11 mouse cellular contexts compared by ENCODE assay signal in genomic region chr2:125606220-125606845, GRCm38 (mm10). TPM values are rescaled to one million over a fixed set of nuclear protein-coding genes. Genes with fewer than 3 reads are reported as not detected.
DNase-seq lines count a peak whose midpoint lies in the region; ATAC-seq lines count a peak whose summit lies in the region.
"Had no signal": no experiment of that assay in that cellular context is flagged by ENCODE, and none has a peak within 500 bp of the region (broad histone marks: within the 10 kb centered on the region; RNA-seq: fewer than 3 reads in every experiment).

No protein-coding gene starts in this region.

- H3K27me3 ChIP-seq in forebrain, embryonic 14.5 days (replicated peaks; ENCODE audit: control insufficient read depth, insufficient read depth, low read length) = no peaks in the 10 kb centered on the region
- no peaks in the 10 kb centered on the region for H3K27me3 ChIP-seq in forebrain, embryonic 11.5 days (ENCODE audit: control insufficient read depth, insufficient read depth, low read length)
- H3K27me3 ChIP-seq: hindbrain, embryonic 15.5 days; midbrain, embryonic 12.5 days had no signal

- peaks cover 46% of the 10 kb centered on the region for H3K36me3 ChIP-seq in forebrain, embryonic 14.5 days (ENCODE audit: control insufficient read depth, insufficient read depth, low read length)
- peaks cover 2% of the 10 kb centered on the region; the same call in 1 of the 2 replicates for H3K36me3 ChIP-seq in forebrain, embryonic 11.5 days (ENCODE audit: control insufficient read depth, insufficient read depth, low read length)

- no peak overlapping the region for H3K4me3 ChIP-seq in forebrain, embryonic 14.5 days (ENCODE audit: low read depth, low read length)
- H3K4me3 ChIP-seq in forebrain, embryonic 11.5 days (ENCODE audit: low read depth, low read length) = no peak overlapping the region
- H3K4me3 ChIP-seq: hindbrain, embryonic 15.5 days; midbrain, embryonic 12.5 days had no signal

- no peak for ATAC-seq in forebrain, embryonic 14.5 days
- ATAC-seq in forebrain, embryonic 11.5 days (replicated peaks; ENCODE audit: low FRiP score) = no peak
- ATAC-seq in erythroblast, adult 5-6 weeks (replicated peaks; ENCODE audit: low FRiP score, poor library complexity, severe bottlenecking) = no peak

- no peak overlapping the region for H3K27ac ChIP-seq in forebrain, embryonic 14.5 days (ENCODE audit: low read depth, low read length)
- H3K27ac ChIP-seq in forebrain, embryonic 11.5 days (ENCODE audit: low read depth, low read length) = no peak overlapping the region
- H3K27ac ChIP-seq: hindbrain, embryonic 15.5 days; midbrain, embryonic 12.5 days had no signal

- no peaks in the 10 kb centered on the region for H3K4me1 ChIP-seq in forebrain, embryonic 14.5 days (ENCODE audit: control insufficient read depth, insufficient read depth, low read length)
- H3K4me1 ChIP-seq in forebrain, embryonic 11.5 days (replicated peaks; ENCODE audit: control insufficient read depth, insufficient read depth, low read length) = no peaks in the 10 kb centered on the region
- H3K4me1 ChIP-seq: hindbrain, embryonic 15.5 days; midbrain, embryonic 12.5 days had no signal

- DNase-seq in forebrain, embryonic 14.5 days (ENCODE audit: low spot score) = peak; percentile 65
- DNase-seq in forebrain, embryonic 11.5 days (ENCODE audit: low spot score) = no peak
- peak; percentile 55 to 63 for DNase-seq in right cerebral cortex, postnatal 10 days (ENCODE audit: low spot score in 2 of 2)
- DNase-seq in right cerebral cortex, postnatal 36 days (ENCODE audit: low spot score in 2 of 2) = no peak
- peak; percentile 45 to 46 for DNase-seq in layer of hippocampus, postnatal 36 days
- peak; percentile 27 for DNase-seq in telencephalon, adult 2 months (ENCODE audit: low read depth, low spot score)
- DNase-seq in retina, postnatal 1 day = no peak
- DNase-seq: cerebellum, adult 11 months had no signal

- WGBS in forebrain, embryonic 14.5 days = 79% methylated on average over 17 of the region's 17 CpGs
- 87% methylated on average over 17 of the region's 17 CpGs for WGBS in forebrain, embryonic 11.5 days

- H3K9me3 ChIP-seq in forebrain, embryonic 14.5 days (replicated peaks; ENCODE audit: control insufficient read depth, low read length) = no peaks in the 10 kb centered on the region
- H3K9me3 ChIP-seq in forebrain, embryonic 11.5 days (ENCODE audit: control insufficient read depth, low read length) = no peaks in the 10 kb centered on the region
- H3K9me3 ChIP-seq: hindbrain, embryonic 15.5 days; midbrain, embryonic 12.5 days had no signal

- no peak overlapping the region for H3K9ac ChIP-seq in forebrain, embryonic 14.5 days (ENCODE audit: low read length)
- no peak overlapping the region for H3K9ac ChIP-seq in forebrain, embryonic 11.5 days (ENCODE audit: low read length)
- H3K9ac ChIP-seq: hindbrain, embryonic 15.5 days; midbrain, embryonic 12.5 days had no signal

- no peak overlapping the region for H3K4me2 ChIP-seq in forebrain, embryonic 14.5 days (ENCODE audit: low read length)
- H3K4me2 ChIP-seq in forebrain, embryonic 11.5 days (ENCODE audit: low read depth, low read length, severe bottlenecking) = no peak overlapping the region
- H3K4me2 ChIP-seq: hindbrain, embryonic 15.5 days; midbrain, embryonic 12.5 days had no signal

RNA-seq across cellular contexts. Expression of gene Cep152, which starts 18.6 kb away (rescaled TPM):
- polyA plus RNA-seq in forebrain, embryonic 14.5 days (2014; fragmentation: Nextera tagmentation; extraction: Ambion mirVana) = 3.2 TPM in 2 replicates
- polyA plus RNA-seq in forebrain, embryonic 11.5 days (2014; fragmentation: Nextera tagmentation; extraction: Ambion mirVana) = 12.8 and 13.1 TPM in 2 replicates
- 1 to 10 TPM; 3.5 to 4.1 TPM for total RNA-seq in layer of hippocampus, postnatal 36 days (2021)
- 2.1 and 3.8 TPM in 2 replicates for total RNA-seq in erythroblast, adult 5-6 weeks (2015; ENCODE audit: low replicate concordance)
- total RNA-seq in erythroblast, adult 5-6 weeks (2017; ENCODE audit: low replicate concordance) = 11.1 and 18.4 TPM in 2 replicates

Comparison
In these comparisons a context has a peak if more than half of its experiments do, and no peak if none do; other contexts are left out.
1. DNase-seq: peak in forebrain, embryonic 14.5 days (single experiment), right cerebral cortex, postnatal 10 days (2 of 2), layer of hippocampus, postnatal 36 days (2 of 2) and telencephalon, adult 2 months (single experiment); none in forebrain, embryonic 11.5 days (single experiment), right cerebral cortex, postnatal 36 days (0 of 2) and retina, postnatal 1 day (single experiment).